Mouse (Mus musculus) embryonic facial prominence, embryonic 11.5 days (tissue): ENCODE measurements around the gene Hoxa6. TPM values are rescaled to one million over a fixed set of nuclear protein-coding genes. Genes with fewer than 3 reads are reported as not detected.
A peak's percentile ranks its signal among the peaks of the same experiment; 100 is the strongest.

Experiments used
- ATAC-seq: fragments of 200-750 bp; cut with Nextera tagmentation; replicated peaks from 2 replicates; pipeline ENCODE4 v1.8.0; 2017; ENCODE audit warnings: low read depth; ENCODE audit not compliant: insufficient number of reproducible peaks, low FRiP score, low TSS enrichment
- DNase-seq: peaks from one replicate; pipeline ENCODE4 v3.0.0-alpha.2; 2015; ENCODE audit warnings: low spot score
- H3K27ac ChIP-seq: fragments of 300-500 bp; sonication (generic); replicated peaks from 2 replicates; pipeline ENCODE4 v1.5.1; 2014; ENCODE audit warnings: mild to moderate bottlenecking, low read depth, low read length, control low read depth
- H3K27me3 ChIP-seq: fragments of 300-500 bp; sonication (generic); 2 replicates; pipeline ENCODE4 v1.6.1; 2014; ENCODE audit warnings: mild to moderate bottlenecking, low read length, moderate library complexity, mixed read lengths; ENCODE audit not compliant: control insufficient read depth, insufficient read depth
- H3K36me3 ChIP-seq: fragments of 300-500 bp; sonication (generic); replicated peaks from 2 replicates; pipeline ENCODE4 v1.6.1; 2014; ENCODE audit warnings: low read depth, mild to moderate bottlenecking, low read length, moderate library complexity, mixed read lengths; ENCODE audit not compliant: control insufficient read depth, insufficient read depth
- H3K4me1 ChIP-seq: fragments of 300-500 bp; sonication (generic); 2 replicates; pipeline ENCODE4 v1.6.1; 2014; ENCODE audit warnings: low read length, mixed read lengths; ENCODE audit not compliant: control insufficient read depth, insufficient read depth
- H3K4me2 ChIP-seq: fragments of 300-500 bp; sonication (generic); 2 replicates; pipeline ENCODE4 v1.6.1; 2014; ENCODE audit warnings: low read depth, mild to moderate bottlenecking, control low read depth, low read length, moderate library complexity
- H3K4me3 ChIP-seq: fragments of 300-500 bp; sonication (generic); 2 replicates; pipeline ENCODE4 v1.5.1; 2014; ENCODE audit warnings: low read depth, low read length, control low read depth
- H3K9ac ChIP-seq: fragments of 300-500 bp; sonication (generic); replicated peaks from 2 replicates; pipeline ENCODE4 v1.6.1; 2014; ENCODE audit warnings: mild to moderate bottlenecking, control low read depth, low read length
- H3K9me3 ChIP-seq: fragments of 300-500 bp; sonication (generic); replicated peaks from 2 replicates; pipeline ENCODE4 v1.6.1; 2016; ENCODE audit warnings: mild to moderate bottlenecking, low read length, inconsistent platforms, mixed read lengths; ENCODE audit not compliant: control insufficient read depth
- WGBS: fragments of 180-500 bp; shearing (Covaris S2); extraction: QIAGEN DNeasy Blood & Tissue Kit; methylation state at CpG from one replicate; pipeline ENCODE4 v1.1.7; 2014; 5-methylcytosine and 5-hydroxymethylcytosine counted together
- polyA plus RNA-seq: library from polyadenylated mRNA; unstranded; fragments of >200 nt; fragmentation: Nextera tagmentation; extraction: Ambion mirVana; gene quantifications from 2 replicates; pipeline ENCODE4 v1.2.1, GENCODE M21; 2014

Gene Hoxa6
- polyA plus RNA-seq, 1 experiment from 2014 or later, result not detected

DNA sequence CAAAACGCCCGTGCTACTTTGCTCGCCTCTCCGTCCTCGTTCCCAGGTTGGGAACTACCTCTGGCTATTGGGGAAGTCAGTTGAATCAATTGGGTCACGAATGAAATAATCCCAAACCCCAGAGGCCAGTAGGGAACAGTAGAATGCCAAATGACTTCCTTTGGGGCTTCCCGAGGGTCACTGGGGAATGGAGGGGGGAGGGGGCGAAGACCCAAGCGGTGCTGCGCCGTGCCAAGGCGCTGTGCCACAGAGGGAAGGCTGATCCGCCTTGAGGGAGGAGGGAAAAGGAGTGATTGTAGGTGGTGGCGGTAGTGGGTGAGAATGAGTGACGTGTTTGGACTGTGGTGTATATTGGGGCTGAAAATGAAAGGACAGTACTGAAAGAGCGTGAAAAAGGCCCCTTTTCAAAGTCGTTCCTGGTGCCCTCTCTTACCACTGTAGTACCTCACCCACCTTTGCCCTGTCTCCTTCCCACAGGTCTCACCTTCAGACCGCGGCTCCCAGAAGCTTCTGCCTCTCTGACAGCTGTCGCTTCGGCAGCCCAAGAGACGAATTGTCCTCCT, 4.1 kb upstream of the Hoxa6 start:
- no peak overlapping the region for H3K4me2 ChIP-seq
- no peak for DNase-seq

GRCm38 (mm10) chr6:52211961-52212360, 3.4 kb upstream of the Hoxa6 start:
- H3K27me3 ChIP-seq, result peaks cover 95% of the 10 kb centered on the region

More for the DNA sequence above, 4.1 kb upstream of the Hoxa6 start:
- no peaks in the 10 kb centered on the region for H3K9me3 ChIP-seq
- H3K27ac ChIP-seq, result no peak overlapping the region
- H3K9ac ChIP-seq, result no peak overlapping the region
- no peak for ATAC-seq
- H3K4me3 ChIP-seq, result no peak overlapping the region
- H3K36me3 ChIP-seq, result no peaks in the 10 kb centered on the region
- no peaks in the 10 kb centered on the region; the same call in 1 of the 2 replicates for H3K4me1 ChIP-seq
- H3K27me3 ChIP-seq, result peaks cover 95% of the 10 kb centered on the region
- under 1% methylated on average over 22 of the region's 22 CpGs for WGBS

DNA sequence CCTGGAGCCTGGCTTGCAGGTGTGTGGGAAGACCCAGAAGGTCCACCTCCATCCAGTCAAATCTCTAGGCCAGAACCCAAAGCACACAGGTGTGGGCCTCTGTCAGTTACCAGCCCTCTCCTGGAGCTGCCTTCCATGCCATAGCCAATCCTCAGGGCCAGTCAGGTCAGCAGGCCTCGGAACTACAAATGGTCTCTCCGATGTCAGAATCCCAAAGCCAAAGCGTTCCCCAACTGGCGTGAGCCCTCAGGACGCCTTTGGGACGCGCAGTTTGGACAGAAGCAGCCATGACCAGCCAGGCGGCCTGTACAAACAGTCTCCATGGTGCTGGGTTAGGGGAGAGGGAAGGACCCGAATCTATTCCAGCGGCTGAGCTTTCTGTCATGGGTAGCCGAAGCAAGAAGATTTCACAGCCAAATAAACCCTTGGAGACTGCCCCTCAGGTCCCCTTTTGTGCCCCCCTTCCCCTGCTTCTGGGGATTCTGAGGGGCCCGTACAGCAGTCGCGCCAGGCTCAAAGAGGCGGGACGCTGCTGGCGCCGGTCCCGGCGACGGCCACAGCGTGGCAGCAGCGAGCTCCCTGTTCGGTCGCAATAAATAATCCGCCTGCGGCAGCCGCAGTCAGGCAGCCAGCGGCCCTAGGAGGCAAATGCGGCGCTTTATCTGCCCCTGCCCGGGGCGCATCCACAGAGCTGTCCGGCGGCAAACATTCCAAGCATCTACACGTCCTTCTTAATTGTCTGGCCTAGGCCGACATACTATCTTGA, 2.8 kb upstream of the Hoxa6 start:
- no peaks in the 10 kb centered on the region for H3K4me1 ChIP-seq
- WGBS, result under 1% methylated on average over 34 of the region's 37 CpGs
- H3K4me2 ChIP-seq, result no peak overlapping the region
- no peaks in the 10 kb centered on the region for H3K36me3 ChIP-seq
- no peak overlapping the region for H3K9ac ChIP-seq
- ATAC-seq (no peak), DNase-seq (peak; percentile 84)
- H3K9me3 ChIP-seq, result no peaks in the 10 kb centered on the region
- H3K27me3 ChIP-seq, result peaks cover 96% of the 10 kb centered on the region
- no peak overlapping the region for H3K27ac ChIP-seq
- H3K4me3 ChIP-seq, result no peak overlapping the region

More at GRCm38 (mm10) chr6:52211961-52212360, 3.4 kb upstream of the Hoxa6 start:
- no peaks in the 10 kb centered on the region; the same call in 1 of the 2 replicates for H3K4me1 ChIP-seq
- DNase-seq (no peak), ATAC-seq (no peak)
- H3K27ac ChIP-seq, result no peak overlapping the region
- H3K4me2 ChIP-seq, result no peak overlapping the region
- H3K9ac ChIP-seq, result no peak overlapping the region
- H3K4me3 ChIP-seq, result no peak overlapping the region
- no peaks in the 10 kb centered on the region for H3K36me3 ChIP-seq
- 2% methylated on average over 13 of the region's 13 CpGs for WGBS
- H3K9me3 ChIP-seq, result no peaks in the 10 kb centered on the region

DNA sequence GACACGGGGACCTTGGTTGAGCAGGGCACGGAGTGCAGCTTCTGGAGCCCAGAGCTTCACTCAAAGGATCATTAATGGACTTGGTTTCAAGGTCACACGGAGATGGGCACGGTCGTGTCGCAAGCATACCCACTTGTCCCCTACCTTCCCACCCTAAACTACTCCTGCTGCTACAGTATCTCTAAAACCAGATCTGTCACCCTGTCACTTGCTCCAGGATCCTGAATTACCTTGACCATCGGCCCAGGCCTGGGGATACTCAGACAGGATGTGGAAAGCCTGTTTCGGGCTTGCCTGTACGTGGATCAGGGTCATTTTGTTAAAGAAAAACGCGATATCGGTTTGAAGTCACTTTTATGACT, 1.1 kb upstream of the Hoxa6 start:
- ATAC-seq, result no peak
- H3K4me2 ChIP-seq, result no peak overlapping the region
- H3K9ac ChIP-seq, result no peak overlapping the region
- no peak overlapping the region for H3K4me3 ChIP-seq
- WGBS, result 5% methylated on average over 12 of the region's 12 CpGs
- no peak for DNase-seq
- H3K9me3 ChIP-seq, result no peaks in the 10 kb centered on the region
- H3K27me3 ChIP-seq, result peaks cover 96% of the 10 kb centered on the region
- H3K4me1 ChIP-seq, result no peaks in the 10 kb centered on the region
- no peak overlapping the region for H3K27ac ChIP-seq
- no peaks in the 10 kb centered on the region for H3K36me3 ChIP-seq

DNA sequence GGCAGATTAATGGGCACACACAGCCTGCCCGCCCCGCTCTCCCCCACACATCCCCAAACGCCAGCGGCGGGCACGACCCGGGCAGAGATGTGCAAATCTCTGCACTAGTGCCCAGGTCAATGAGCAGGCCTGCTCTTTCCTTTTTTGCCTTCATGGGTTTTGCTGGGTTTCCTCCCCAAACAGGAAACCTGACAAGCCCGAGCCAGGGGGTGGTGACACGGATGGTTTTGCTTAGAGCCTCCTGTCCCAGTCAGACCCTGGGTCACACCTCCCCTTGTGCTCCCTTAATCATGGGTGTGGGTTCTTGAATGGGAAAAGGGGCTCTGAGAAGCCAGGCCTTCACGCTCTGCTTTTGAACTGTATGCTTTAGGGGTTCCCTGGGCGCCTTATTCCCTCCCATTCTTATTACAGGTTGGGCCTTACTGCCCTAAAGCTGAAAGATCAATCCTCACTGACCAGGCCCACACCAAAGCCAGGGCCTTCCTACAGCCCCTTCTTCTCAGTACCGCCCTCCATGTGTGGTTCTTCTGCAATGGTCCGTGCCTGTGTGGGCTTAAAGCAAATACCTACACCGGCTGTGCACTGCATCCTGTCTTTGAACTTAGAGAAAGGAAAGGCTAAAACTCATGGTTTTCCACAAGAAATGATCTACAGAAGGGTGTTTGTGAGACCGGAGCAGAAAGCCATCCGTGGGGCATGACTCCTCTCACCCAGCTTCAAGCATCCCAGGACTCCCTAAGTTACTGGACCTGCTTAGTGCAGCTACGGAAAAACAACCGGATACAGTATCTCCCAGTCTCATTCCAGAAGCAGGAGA, 554 bp upstream of the Hoxa6 start:
- Histone ChIP-seq H3K4me2 (no peak overlapping the region), H3K4me1 (no peaks in the 10 kb centered on the region; the same call in 1 of the 2 replicates), H3K9me3 (no peaks in the 10 kb centered on the region), H3K4me3 (no peak overlapping the region), H3K27me3 (peaks cover 96% of the 10 kb centered on the region), H3K27ac (no peak overlapping the region), H3K36me3 (no peaks in the 10 kb centered on the region), H3K9ac (no peak overlapping the region)
- ATAC-seq (no peak), DNase-seq (no peak)
- WGBS, result 3% methylated on average over 18 of the region's 18 CpGs

GRCm38 (mm10) chr6:52207684-52207976, 892 bp downstream of the Hoxa6 start:
- ATAC-seq (no peak), DNase-seq (no peak)
- H3K27me3 ChIP-seq, result peaks cover 96% of the 10 kb centered on the region
- H3K4me1 ChIP-seq, result no peaks in the 10 kb centered on the region; the same call in 1 of the 2 replicates
- H3K4me2 ChIP-seq, result no peak overlapping the region
- no peaks in the 10 kb centered on the region for H3K9me3 ChIP-seq
- H3K27ac ChIP-seq, result no peak overlapping the region
- H3K36me3 ChIP-seq, result no peaks in the 10 kb centered on the region
- no peak overlapping the region for H3K9ac ChIP-seq
- H3K4me3 ChIP-seq, result no peak overlapping the region

- Histone ChIP-seq H3K36me3 (no peaks in the 10 kb centered on the region), H3K4me2 (no peak overlapping the region), H3K4me1 (no peaks in the 10 kb centered on the region; the same call in 1 of the 2 replicates), H3K9ac (no peak overlapping the region), H3K4me3 (no peak overlapping the region), H3K27me3 (peaks cover 94% of the 10 kb centered on the region), H3K9me3 (no peaks in the 10 kb centered on the region), H3K27ac (no peak overlapping the region)
- WGBS, result 3% methylated on average over 4 of the region's 4 CpGs
- no peak for DNase-seq
- no peak for ATAC-seq
Observed at GRCm38 (mm10) chr6:52206882-52207683, 1.4 kb downstream of the Hoxa6 start.
